Mouse (Mus musculus): ENCODE measurements at regions not wholly inside any gene's neighbourhood (a gene's known extent, or its start where the extent isn't known, plus 50 kb on each side); places are given as distances from the start of the nearest gene placed in this dataset.

GRCm38 (mm10) chr13:72283701-72284100, 320.2 kb upstream of the Irx1 start:
- no peak for TF ChIP-seq POLR2A (IDR thresholded peaks at IDR 0.05; ENCODE audit: low read depth, low read length)
- TF ChIP-seq CTCF (conservative IDR thresholded peaks at IDR 0.05; ENCODE audit: insufficient read depth, insufficient read length, low read depth, low read length) = no peak
